Mouse (Mus musculus) CH12.LX (cell line): ENCODE data around the gene Colq. TPM values are rescaled to one million over a fixed set of nuclear protein-coding genes. Genes with fewer than 3 reads are reported as not detected.
A peak's percentile ranks its signal among the peaks of the same experiment; 100 is the strongest.

Experiments used
- DNase-seq: peaks from one replicate; pipeline ENCODE4 v3.0.0-alpha.2; 2013; ENCODE audit errors: extremely low read depth
- H3K27ac ChIP-seq: 2 replicates; pipeline ENCODE4 v1.5.1; 2012; ENCODE audit warnings: low read depth, mild to moderate bottlenecking, control low read depth, moderate library complexity; ENCODE audit not compliant: insufficient read depth
- H3K27me3 ChIP-seq: replicated peaks from 2 replicates; pipeline ENCODE3; 2012; ENCODE audit warnings: inconsistent platforms
- H3K36me3 ChIP-seq, 2 experiments: replicated peaks in 1 of 2; 2 replicates each; pipeline versions ENCODE3 to v1.6.1; 2012; ENCODE audit warnings: inconsistent platforms in 1 of 2, low read length in 1 of 2, mild to moderate bottlenecking in 1 of 2, mixed read lengths in 1 of 2, moderate library complexity in 1 of 2; ENCODE audit not compliant: control insufficient read depth in 1 of 2, insufficient read depth in 1 of 2
- H3K4me1 ChIP-seq, 2 experiments: 2 replicates each; pipeline ENCODE4 v1.6.1; 2012; ENCODE audit warnings: inconsistent platforms in 1 of 2, moderate library complexity in 1 of 2; ENCODE audit not compliant: insufficient read depth in 2 of 2, control insufficient read depth in 1 of 2
- H3K4me2 ChIP-seq: 2 replicates; pipeline ENCODE4 v1.6.1; 2012; ENCODE audit warnings: low read depth, mild to moderate bottlenecking, control low read depth; ENCODE audit not compliant: poor library complexity, insufficient read depth, severe bottlenecking
- H3K4me3 ChIP-seq, 3 experiments: fragments of 150-350 bp in 1 of 3; sonication (generic) in 1 of 3; replicated peaks in 1 of 3; 2 replicates each; pipeline versions ENCODE3 to v1.5.1; 2011 to 2012; ENCODE audit warnings: low read depth in 2 of 3, low read length in 2 of 3, mild to moderate bottlenecking in 2 of 3, moderate library complexity in 2 of 3, control low read depth in 1 of 3, improper control_type of control experiment in 1 of 3, inconsistent platforms in 1 of 3, mixed read lengths in 1 of 3; ENCODE audit not compliant: poor library complexity in 1 of 3
- H3K79me2 ChIP-seq: replicated peaks from 2 replicates; pipeline ENCODE4 v1.6.1; 2012; ENCODE audit warnings: mild to moderate bottlenecking, moderate library complexity; ENCODE audit not compliant: control insufficient read depth, poor library complexity, insufficient read depth, severe bottlenecking; ENCODE audit errors: extremely low read depth
- H3K9ac ChIP-seq: 2 replicates; pipeline ENCODE4 v1.6.1; 2012; ENCODE audit warnings: low read depth, mild to moderate bottlenecking, control low read depth, moderate library complexity; ENCODE audit not compliant: insufficient read depth
- H3K9me3 ChIP-seq: replicated peaks from 2 replicates; pipeline ENCODE3; 2012; ENCODE audit warnings: low read length, inconsistent platforms, mixed read lengths
- CHD1 ChIP-seq: IDR thresholded peaks from 2 replicates; pipeline ENCODE4 v1.6.1; 2012; ENCODE audit warnings: low read depth, low read length, improper control_type of control experiment, inconsistent platforms
- CHD2 ChIP-seq: IDR thresholded peaks from 2 replicates; pipeline ENCODE4 v1.6.1; 2011; ENCODE audit warnings: low read length, improper control_type of control experiment
- CTCF ChIP-seq, 2 experiments: IDR thresholded peaks in 1 of 2; conservative IDR thresholded peaks in 1 of 2; 2 replicates each; pipeline ENCODE4 v1.5.1; 2011 to 2012; ENCODE audit warnings: low read depth in 2 of 2, low read length in 2 of 2, improper control_type of control experiment in 1 of 2, inconsistent platforms in 1 of 2, mild to moderate bottlenecking in 1 of 2, moderate library complexity in 1 of 2
- ELF1 ChIP-seq: IDR thresholded peaks from 2 replicates; pipeline ENCODE4 v1.6.1; 2014; ENCODE audit warnings: low read depth, mild to moderate bottlenecking, inconsistent platforms, low read length, improper control_type of control experiment
- ETS1 ChIP-seq: conservative IDR thresholded peaks from 2 replicates; pipeline ENCODE4 v1.6.1; 2012; ENCODE audit warnings: low read depth, mild to moderate bottlenecking, inconsistent platforms, low read length, improper control_type of control experiment, moderate library complexity
- GABPA ChIP-seq: IDR thresholded peaks from 2 replicates; pipeline ENCODE4 v1.6.1; 2012; ENCODE audit warnings: low read depth, low read length, improper control_type of control experiment, inconsistent platforms; ENCODE audit not compliant: insufficient replicate concordance
- IRF4 ChIP-seq: IDR thresholded peaks from 2 replicates; pipeline ENCODE4 v1.6.1; 2014; ENCODE audit warnings: low read depth, mild to moderate bottlenecking, inconsistent platforms, low read length, improper control_type of control experiment
- JUND ChIP-seq: conservative IDR thresholded peaks from 2 replicates; pipeline ENCODE4 v1.6.1; 2011; ENCODE audit warnings: low read depth, low read length, improper control_type of control experiment
- KAT2A ChIP-seq: IDR thresholded peaks from 2 replicates; pipeline ENCODE4 v1.6.1; 2012; ENCODE audit warnings: low read length, improper control_type of control experiment, inconsistent platforms; ENCODE audit not compliant: insufficient replicate concordance
- MXI1 ChIP-seq: IDR thresholded peaks from 2 replicates; pipeline ENCODE4 v1.6.1; 2011; ENCODE audit warnings: mild to moderate bottlenecking, low read depth, low read length, improper control_type of control experiment
- MYC ChIP-seq: IDR thresholded peaks from 2 replicates; pipeline ENCODE4 v1.6.1; 2011; ENCODE audit warnings: low read depth, mild to moderate bottlenecking, improper control_type of control experiment, low read length
- NRF1 ChIP-seq: IDR thresholded peaks from 2 replicates; pipeline ENCODE4 v1.6.1; 2014; ENCODE audit warnings: low read depth, mild to moderate bottlenecking, inconsistent platforms, low read length, improper control_type of control experiment, moderate library complexity
- PAX5 ChIP-seq: IDR thresholded peaks from 2 replicates; pipeline ENCODE4 v1.6.1; 2012; ENCODE audit warnings: low read length, inconsistent platforms, mixed read lengths
- POLR2AphosphoS2 ChIP-seq: IDR thresholded peaks from 2 replicates; pipeline ENCODE4 v1.6.1; 2011; ENCODE audit warnings: low read depth, low read length, improper control_type of control experiment
- RAD21 ChIP-seq: IDR thresholded peaks from 2 replicates; pipeline ENCODE4 v1.6.1; 2011; ENCODE audit warnings: low read depth, mild to moderate bottlenecking, low read length, improper control_type of control experiment, moderate library complexity
- SIN3A ChIP-seq: IDR thresholded peaks from 2 replicates; pipeline ENCODE4 v1.6.1; 2012; ENCODE audit warnings: low read length, improper control_type of control experiment, inconsistent platforms
- TCF12 ChIP-seq: IDR thresholded peaks from 2 replicates; pipeline ENCODE4 v1.6.1; 2014; ENCODE audit warnings: low read depth, mild to moderate bottlenecking, inconsistent platforms, low read length, improper control_type of control experiment
- USF1 ChIP-seq: IDR thresholded peaks from 2 replicates; pipeline ENCODE4 v1.6.1; 2014; ENCODE audit warnings: low read depth, mild to moderate bottlenecking, inconsistent platforms, low read length, improper control_type of control experiment
- ZC3H11A ChIP-seq: IDR thresholded peaks from 2 replicates; pipeline ENCODE4 v1.6.1; 2012; ENCODE audit warnings: low read depth, mild to moderate bottlenecking, inconsistent platforms, low read length, improper control_type of control experiment
- ZKSCAN1 ChIP-seq: IDR thresholded peaks from 2 replicates; pipeline ENCODE4 v1.6.1; 2012; ENCODE audit warnings: low read depth, inconsistent platforms, low read length, improper control_type of control experiment, borderline replicate concordance
- ZMIZ1 ChIP-seq: IDR thresholded peaks from 2 replicates; pipeline ENCODE4 v1.6.1; 2012; ENCODE audit warnings: low read depth, mild to moderate bottlenecking, inconsistent platforms, low read length, improper control_type of control experiment
- ZNF384 ChIP-seq: IDR thresholded peaks from 2 replicates; pipeline ENCODE4 v1.6.1; 2012; ENCODE audit warnings: low read depth, low read length, improper control_type of control experiment, inconsistent platforms
- dilution Hi-C: fragments of 300-500 bp; cut with MboI; formaldehyde crosslinking; loops from 2 replicates; pipeline ENCODE4 v1.14.3; 2020; ENCODE audit warnings: low sequenced_read_pairs; ENCODE audit not compliant: extremely low pct_unique_long_range_greater_than_20kb, extremely low pct_ligation_motif_present
- in situ Hi-C: fragments of 300-500 bp; cut with MboI; formaldehyde crosslinking; loops from 3 replicates; pipeline ENCODE4 v1.14.3; 2019; ENCODE audit warnings: low sequenced_read_pairs, low pct_ligation_motif_present, low pct_unique_long_range_greater_than_20kb, mixed read lengths
- polyA plus RNA-seq: library from polyadenylated mRNA; unstranded; fragments of >175 nt; gene quantifications from 2 replicates; pipeline ENCODE4 v1.2.1, GENCODE M21; 2012; ENCODE audit warnings: low read depth; ENCODE audit not compliant: insufficient read length
- total RNA-seq, 2 experiments: library from RNA; depleted of rRNA; stranded (reverse); fragments of 300-350 nt in 1 of 2; fragments of >200 nt in 1 of 2; gene quantifications; 2 replicates each; pipeline ENCODE4 v1.2.3; 2012 to 2014

Gene Colq
- total and polyA plus RNA-seq, 3 experiments: 1.7 to 4.6 (median 4.2) TPM

GRCm38 (mm10) chr14:31486465-31486864, 104.7 kb downstream of the Colq start:
- no peak overlapping the region for H3K4me2 ChIP-seq
- TF ChIP-seq MYC (no peak), CTCF (conservative IDR thresholded peaks at IDR 0.05 in 1 of 2, IDR thresholded peaks at IDR 0.05 in 1 of 2; ENCODE audit: low read depth in 2 of 2, low read length in 2 of 2) (peak in 1 of 2 experiments; percentile 27; a peak in 1 of 4 replicates), MXI1 (no peak), USF1 (no peak), CHD1 (no peak), SIN3A (no peak)
- TF ChIP-seq, all 38 proteins: peak for 1
- Histone ChIP-seq H3K27ac (no peak overlapping the region), H3K36me3 (peaks cover 80 to 98% of the 10 kb centered on the region in 2 experiments), H3K4me3 (no peak overlapping the region), H3K9ac (no peak overlapping the region), H3K4me1 (peaks cover 0 to 11% of the 10 kb centered on the region in 2 experiments; a peak in 1 of 4 replicates), H3K27me3 (no peaks in the 10 kb centered on the region), H3K9me3 (no peaks in the 10 kb centered on the region), H3K79me2 (peaks cover 2% of the 10 kb centered on the region)
- in situ Hi-C loops (no loop called here), dilution Hi-C loops (no loop called here)
- DNase-seq: no peak

- Histone ChIP-seq H3K36me3 (peaks cover 86 to 96% of the 10 kb centered on the region in 2 experiments), H3K27ac (no peak overlapping the region)
Observed at GRCm38 (mm10) chr14:31482417-31482816, 108.7 kb downstream of the Colq start.

GRCm38 (mm10) chr14:31473297-31473696, 117.8 kb downstream of the Colq start:
- Histone ChIP-seq H3K27me3 (no peaks in the 10 kb centered on the region), H3K4me2 (no peak overlapping the region), H3K4me1 (no peaks in the 10 kb centered on the region), H3K4me3 (no peak overlapping the region), H3K9me3 (peaks cover 3% of the 10 kb centered on the region), H3K36me3 (peaks cover 4 to 29% of the 10 kb centered on the region in 2 experiments), H3K79me2 (no peaks in the 10 kb centered on the region), H3K9ac (no peak overlapping the region), H3K27ac (no peak overlapping the region)
- TF ChIP-seq ETS1 (no peak), CHD2 (no peak), CTCF (conservative IDR thresholded peaks at IDR 0.05 in 1 of 2, IDR thresholded peaks at IDR 0.05 in 1 of 2; ENCODE audit: low read depth in 2 of 2, low read length in 2 of 2) (peak; percentile 13 to 49; a peak in 2 of 4 replicates), KAT2A (no peak), POLR2AphosphoS2 (no peak), ZMIZ1 (no peak), ZC3H11A (no peak), JUND (no peak), IRF4 (no peak), ZKSCAN1 (no peak), ELF1 (no peak), RAD21 (peak; percentile 23), NRF1 (no peak), TCF12 (no peak), PAX5 (no peak)
- DNase-seq: no peak
- in situ Hi-C loops (no loop called here), dilution Hi-C loops (loop anchor here (25.0 kb wide), 1 partner anchor 111 kb away; no protein-coding TSS in a partner anchor)

More at GRCm38 (mm10) chr14:31482417-31482816, 108.7 kb downstream of the Colq start:
- in situ Hi-C loops (no loop called here), dilution Hi-C loops (no loop called here)
- Histone ChIP-seq H3K27me3 (no peaks in the 10 kb centered on the region), H3K79me2 (no peaks in the 10 kb centered on the region; the same call in 1 of the 2 replicates), H3K4me1 (no peaks in the 10 kb centered on the region), H3K9ac (no peak overlapping the region), H3K4me3 (no peak overlapping the region), H3K4me2 (no peak overlapping the region), H3K9me3 (no peaks in the 10 kb centered on the region)
- no peak for DNase-seq
- TF ChIP-seq GABPA: no peak
- no peak for TF ChIP-seq ETS1
- TF ChIP-seq ZNF384: no peak
- no peak for TF ChIP-seq MYC
- no peak for TF ChIP-seq CTCF (conservative IDR thresholded peaks at IDR 0.05 in 1 of 2, IDR thresholded peaks at IDR 0.05 in 1 of 2; ENCODE audit: low read depth in 2 of 2, low read length in 2 of 2)
